ENCODE assay signal across 8 mouse cellular contexts in genomic region chr15:85878848-85879497, GRCm38 (mm10). TPM values are rescaled to one million over a fixed set of nuclear protein-coding genes. Genes with fewer than 3 reads are reported as not detected.
A peak's percentile ranks its signal among the peaks of the same experiment; 100 is the strongest.
DNase-seq lines count a peak whose midpoint lies in the region; ATAC-seq and TF ChIP-seq lines count a peak whose summit lies in the region.

Gene Trmu (plus strand): TSS chr15:85879312.

- H3K36me3 ChIP-seq in hindbrain, postnatal 0 days (ENCODE audit: insufficient read depth, low read length): peaks cover 16% of the 10 kb centered on the region

- DNase-seq in WW6 (ENCODE audit: low read depth, low spot score): peak; percentile 63
- peak; percentile 79 to 93 for DNase-seq in cerebellum, postnatal 4 days (ENCODE audit: low spot score in 2 of 2)
- DNase-seq in gastrocnemius, adult 2 months: peak; percentile 94
- DNase-seq in hindbrain, postnatal 0 days (ENCODE audit: low spot score): peak; percentile 97
- DNase-seq in left cerebral cortex, adult 2 months (ENCODE audit: extremely low spot score in 1 of 2, low spot score in 2 of 2): peak; percentile 91
- DNase-seq in right cerebral cortex, adult 2 months (ENCODE audit: low spot score in 2 of 2): peak; percentile 92 to 94
- DNase-seq in urinary bladder, postnatal 14 days (ENCODE audit: low spot score): peak; percentile 90

- H3K4me3 ChIP-seq in gastrocnemius, adult 2 months: peak within 1 kb of the TSS; percentile 83
- H3K4me3 ChIP-seq in hindbrain, postnatal 0 days (ENCODE audit: low read length): peak within 1 kb of the TSS; percentile 61
- peak within 1 kb of the TSS; percentile 68 for H3K4me3 ChIP-seq in left cerebral cortex, adult 2 months

- no peaks in the 10 kb centered on the region for H3K9me3 ChIP-seq in hindbrain, postnatal 0 days (ENCODE audit: low read length)

- peak; percentile 74 for TF ChIP-seq CTCF in gastrocnemius, adult 2 months (IDR thresholded peaks at IDR 0.05)
- peak; percentile 77 for TF ChIP-seq CTCF in hindbrain, postnatal 0 days (IDR thresholded peaks at IDR 0.05; ENCODE audit: low read depth)
- TF ChIP-seq CTCF in left cerebral cortex, adult 2 months (IDR thresholded peaks at IDR 0.05): peak; percentile 60

- peak within 1 kb of the TSS; percentile 78 for H3K9ac ChIP-seq in hindbrain, postnatal 0 days (replicated peaks; ENCODE audit: low read length)

- H3K4me1 ChIP-seq in hindbrain, postnatal 0 days (ENCODE audit: insufficient read depth, low read length): peaks cover 14% of the 10 kb centered on the region; the same call in 1 of the 2 replicates

- H3K4me2 ChIP-seq in hindbrain, postnatal 0 days (ENCODE audit: low read depth, low read length): peak within 1 kb of the TSS; percentile 89

- H3K27me3 ChIP-seq in hindbrain, postnatal 0 days (ENCODE audit: insufficient read depth, low read length): no peaks in the 10 kb centered on the region

- ATAC-seq in hindbrain, postnatal 0 days: peak; percentile 97
- ATAC-seq in megakaryocyte, adult 5-6 weeks (ENCODE audit: poor library complexity, severe bottlenecking): peak; percentile 94

- peak within 1 kb of the TSS; percentile 98 for H3K27ac ChIP-seq in gastrocnemius, adult 2 months
- H3K27ac ChIP-seq in hindbrain, postnatal 0 days: peak within 1 kb of the TSS; percentile 93
- H3K27ac ChIP-seq in left cerebral cortex, adult 2 months: peak within 1 kb of the TSS; percentile 94

- intact Hi-C loops in gastrocnemius, adult 2 months (cut with DNase I): loop anchor here (5.0 kb wide), 1 partner anchor 67 kb away; the partner anchor contains the start of gene Cdpf1
- intact Hi-C loops in left cerebral cortex, adult 2 months (cut with DNase I): loop anchor here (1.0 to 10.0 kb wide), 3 partner anchors 20 to 624 kb away; partner anchors contain the start of genes Cdpf1 and Gtse1

- under 1% methylated on average over 48 of the region's 50 CpGs for WGBS in hindbrain, postnatal 0 days

RNA-seq across cellular contexts. Expression of gene Trmu, which starts in this region (rescaled TPM):
- total RNA-seq in gastrocnemius, adult 2 months (2021): 10 to 100 TPM in 1 of 2 experiments, 1 to 10 TPM in 1; 9.5 to 15.2 TPM
- 21.6 and 30.4 TPM in 2 replicates for total RNA-seq in hindbrain, postnatal 0 days (2014; rRNA removed)
- 35.1 and 39.5 TPM in 2 replicates for polyA plus RNA-seq in hindbrain, postnatal 0 days (2015; fragmentation: Nextera tagmentation; extraction: Ambion mirVana)
- total RNA-seq in left cerebral cortex, adult 2 months (2021): 10 to 100 TPM; 29.9 to 33.8 TPM
- 9.0 and 9.3 TPM in 2 replicates for total RNA-seq in megakaryocyte, adult 5-6 weeks (2015)
- 8.8 and 20.9 TPM in 2 replicates for total RNA-seq in megakaryocyte, adult 5-6 weeks (2017)

Comparison
In these comparisons a context has a peak if more than half of its experiments do, and no peak if none do; other contexts are left out.
1. Peak in every context shown above with its lines: DNase-seq, ATAC-seq, H3K4me3 ChIP-seq and H3K27ac ChIP-seq.